Mouse (Mus musculus) cerebellum, adult 8-10 months (tissue): Measurements from ENCODE around the gene Wnt7a.

Experiments used
- DNase-seq: peaks from one replicate; pipeline ENCODE4 v3.0.0; 2022

The Wnt7a gene

GRCm38 (mm10) chr6:91335470-91335869, 75.7 kb downstream of the Wnt7a start:
- DNase-seq: no peak

GRCm38 (mm10) chr6:91331886-91332285, 79.3 kb downstream of the Wnt7a start:
- DNase-seq: no peak

GRCm38 (mm10) chr6:91325556-91325955, 85.6 kb downstream of the Wnt7a start:
- DNase-seq: no peak

DNA sequence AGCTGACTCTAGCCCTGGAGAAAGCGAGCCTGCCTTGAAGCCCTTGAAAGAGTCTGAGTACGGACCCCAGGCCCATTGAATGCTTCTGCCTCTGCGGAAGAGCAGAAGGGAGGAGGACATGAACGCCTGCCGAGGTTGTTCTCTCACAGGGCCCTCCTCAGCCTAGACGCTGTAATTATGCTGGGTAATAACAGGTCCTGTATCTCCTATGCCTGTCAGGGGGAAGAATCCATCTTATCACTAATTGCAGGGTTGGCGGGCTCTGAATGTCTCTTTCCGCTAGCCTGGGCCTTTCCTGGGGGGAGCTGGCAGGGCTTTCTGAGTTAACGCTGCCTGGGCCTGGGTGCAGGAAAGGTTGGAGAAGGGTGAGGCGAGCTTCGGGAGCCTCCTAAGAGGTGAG, 86.4 kb downstream of the Wnt7a start:
- DNase-seq: no peak

GRCm38 (mm10) chr6:91322001-91322772, 89.0 kb downstream of the Wnt7a start:
- DNase-seq: no peak
